In the genomic region with DNA sequence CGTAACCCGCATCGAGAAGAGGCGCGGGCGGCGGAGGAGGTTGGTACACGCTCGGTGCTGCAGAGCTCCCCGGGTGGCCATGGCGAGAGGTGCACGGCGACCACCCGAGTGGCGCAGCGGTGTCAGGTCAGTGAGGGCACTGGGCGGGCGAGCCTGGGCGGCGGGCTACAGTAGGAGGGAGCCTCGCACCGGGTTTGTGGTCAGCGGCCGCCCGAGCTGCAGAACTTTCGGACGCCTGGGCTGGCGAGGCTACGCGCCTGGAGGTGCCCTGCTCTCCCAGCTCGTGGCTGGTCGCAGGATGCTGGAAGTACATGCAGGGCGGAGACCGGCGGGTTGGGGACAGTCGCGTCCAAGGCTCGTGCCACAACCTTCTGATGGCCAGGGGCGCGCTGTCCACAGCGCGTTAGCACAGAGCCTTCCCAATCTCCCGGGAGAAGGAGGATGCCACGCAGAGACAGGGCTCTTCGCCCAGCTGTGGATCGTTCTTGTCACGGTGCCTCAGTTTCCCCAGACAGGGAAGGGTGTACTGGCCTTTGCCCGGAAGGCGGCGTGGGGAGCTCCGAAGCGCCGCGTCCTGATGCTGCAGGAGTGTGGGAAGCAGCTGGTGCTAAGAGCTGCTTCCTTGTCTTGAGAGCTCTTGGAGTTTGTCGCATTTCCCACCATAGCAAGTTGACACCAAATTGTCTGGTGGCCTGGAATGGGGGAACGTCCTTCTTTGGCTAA, we compare ENCODE assay signal across 8 mouse cellular contexts. TPM values are rescaled to one million over a fixed set of nuclear protein-coding genes. Genes with fewer than 3 reads are reported as not detected.
DNase-seq lines count a peak whose midpoint lies in the region; ATAC-seq and TF ChIP-seq lines count a peak whose summit lies in the region.

No protein-coding gene starts in this region.

- peak overlapping the region; percentile 96 for H3K4me2 ChIP-seq in embryonic facial prominence, embryonic 14.5 days (ENCODE audit: low read depth, low read length)
- H3K4me2 ChIP-seq in intestine, postnatal 0 days (replicated peaks; ENCODE audit: low read depth), result peak overlapping the region; percentile 98

- no peaks in the 10 kb centered on the region for H3K9me3 ChIP-seq in ES-E14 (ENCODE audit: control insufficient read depth, insufficient read depth, low read depth, low read length)
- no peaks in the 10 kb centered on the region for H3K9me3 ChIP-seq in embryonic facial prominence, embryonic 14.5 days (ENCODE audit: control insufficient read depth, low read length)
- H3K9me3 ChIP-seq in intestine, postnatal 0 days (ENCODE audit: control insufficient read depth), result no peaks in the 10 kb centered on the region

- H3K27me3 ChIP-seq in kidney, adult 2 months (replicated peaks; ENCODE audit: control insufficient read depth, insufficient read depth, low read length), result no peaks in the 10 kb centered on the region
- 0 out of 2 replicates have a peak, but pooled peaks cover 4% of the 10 kb centered on the region for H3K27me3 ChIP-seq in embryonic facial prominence, embryonic 14.5 days (replicated peaks; ENCODE audit: control insufficient read depth, insufficient read depth, low read length)
- peaks cover 9% of the 10 kb centered on the region; the same call in 1 of the 2 replicates for H3K27me3 ChIP-seq in intestine, postnatal 0 days (replicated peaks; ENCODE audit: control insufficient read depth, insufficient read depth, low read length)

- in situ Hi-C loops in ES-E14 (cut with MboI; ENCODE audit: low sequenced_read_pairs in 2 of 2, unreplicated experiment in 2 of 2), result loop anchor here in 1 of 2 experiments (25.0 kb wide), 1 partner anchor 229 kb away; no protein-coding TSS in a partner anchor

- under 1% methylated on average over 56 of the region's 56 CpGs for WGBS in kidney, adult 2 months
- WGBS in embryonic facial prominence, embryonic 14.5 days, result under 1% methylated on average over 34 of the region's 56 CpGs
- WGBS in intestine, postnatal 0 days, result 0% methylated on average over 55 of the region's 56 CpGs

- TF ChIP-seq POLR2A in kidney, adult 2 months (IDR thresholded peaks at IDR 0.05; ENCODE audit: low read depth, low read length), result no peak

- no peaks in the 10 kb centered on the region for H3K36me3 ChIP-seq in kidney, adult 2 months (ENCODE audit: control insufficient read depth, insufficient read depth, low read length)
- no peaks in the 10 kb centered on the region for H3K36me3 ChIP-seq in ES-E14 (ENCODE audit: control insufficient read depth, insufficient read depth, low read length, poor library complexity, severe bottlenecking)
- H3K36me3 ChIP-seq in embryonic facial prominence, embryonic 14.5 days (ENCODE audit: control insufficient read depth, insufficient read depth, low read length), result no peaks in the 10 kb centered on the region
- H3K36me3 ChIP-seq in intestine, postnatal 0 days (ENCODE audit: control insufficient read depth, insufficient read depth), result no peaks in the 10 kb centered on the region

- no peak; the same call in 1 of the 2 replicates for TF ChIP-seq CTCF in kidney, adult 2 months (conservative IDR thresholded peaks at IDR 0.05; ENCODE audit: insufficient read depth, insufficient read length, low read depth, low read length)
- TF ChIP-seq CTCF in intestine, postnatal 0 days (IDR thresholded peaks at IDR 0.05; ENCODE audit: low read depth), result peak; percentile 50

- peak; percentile 56 for DNase-seq in kidney, adult 2 months
- no peak for DNase-seq in kidney, postnatal 10 days
- no peak for DNase-seq in ES-E14 (ENCODE audit: low read depth, low spot score)
- peak; percentile 43 for DNase-seq in embryonic facial prominence, embryonic 14.5 days (ENCODE audit: low spot score)
- DNase-seq in lung, postnatal 25 days (ENCODE audit: low spot score), result peak; percentile 5
- DNase-seq in testis, postnatal 14 days (ENCODE audit: low spot score), result peak; percentile 8

- no peak; the same call in 1 of the 2 replicates for ATAC-seq in embryonic facial prominence, embryonic 14.5 days (ENCODE audit: low read depth)
- no peak for ATAC-seq in intestine, postnatal 0 days
- ATAC-seq in activated CD4-positive, CD25-positive, alpha-beta regulatory T cell, adult 4 months, result no peak

- peak overlapping the region; percentile 94 for H3K4me3 ChIP-seq in kidney, adult 2 months (ENCODE audit: insufficient read depth, low read depth, low read length)
- H3K4me3 ChIP-seq in ES-E14 (ENCODE audit: insufficient read depth in 1 of 2, low read depth in 1 of 2, low read length in 2 of 2, poor library complexity in 1 of 2, severe bottlenecking in 1 of 2), result peak overlapping the region; percentile 66 to 71
- H3K4me3 ChIP-seq in embryonic facial prominence, embryonic 14.5 days (ENCODE audit: low read depth, low read length), result peak overlapping the region; percentile 66
- peak overlapping the region; percentile 68 for H3K4me3 ChIP-seq in intestine, postnatal 0 days (ENCODE audit: low read depth, low read length)

- H3K27ac ChIP-seq in kidney, adult 2 months (ENCODE audit: insufficient read depth, low read depth, low read length), result peak overlapping the region; percentile 75
- no peak overlapping the region for H3K27ac ChIP-seq in ES-E14 (ENCODE audit: insufficient read depth, low read depth, low read length, poor library complexity, severe bottlenecking)
- no peak overlapping the region for H3K27ac ChIP-seq in embryonic facial prominence, embryonic 14.5 days (replicated peaks; ENCODE audit: low read depth, low read length)
- no peak overlapping the region for H3K27ac ChIP-seq in intestine, postnatal 0 days (ENCODE audit: low read depth, low read length)

- H3K4me1 ChIP-seq in kidney, adult 2 months (ENCODE audit: control insufficient read depth, insufficient read depth, low read length), result peaks cover 7% of the 10 kb centered on the region; the same call in 1 of the 2 replicates
- H3K4me1 ChIP-seq in ES-E14 (ENCODE audit: control insufficient read depth in 2 of 2, insufficient read depth in 2 of 2, low read length in 2 of 2, poor library complexity in 1 of 2), result peaks cover 0 to 5% of the 10 kb centered on the region in 2 experiments; a peak in 1 of 4 replicates
- H3K4me1 ChIP-seq in embryonic facial prominence, embryonic 14.5 days (ENCODE audit: control insufficient read depth, insufficient read depth, low read length), result peaks cover 4% of the 10 kb centered on the region; the same call in 1 of the 2 replicates
- H3K4me1 ChIP-seq in intestine, postnatal 0 days (replicated peaks; ENCODE audit: control insufficient read depth, insufficient read depth, low read length), result peaks cover 3% of the 10 kb centered on the region; the same call in 1 of the 2 replicates

- H3K9ac ChIP-seq in ES-E14 (ENCODE audit: insufficient read depth, low read depth, low read length, poor library complexity, severe bottlenecking), result peak overlapping the region; percentile 52
- H3K9ac ChIP-seq in embryonic facial prominence, embryonic 14.5 days (ENCODE audit: low read depth, low read length), result peak overlapping the region; percentile 70
- H3K9ac ChIP-seq in intestine, postnatal 0 days (ENCODE audit: low read depth, low read length), result peak overlapping the region; percentile 58; the same call in 1 of the 2 replicates

TF ChIP-seq in ES-E14, 5 proteins besides CTCF, POLR2A, EP300 and RAD21:
- TF ChIP-seq HCFC1 (IDR thresholded peaks at IDR 0.05; ENCODE audit: borderline replicate concordance, insufficient read depth, low read length) (no peak), MAFK (IDR thresholded peaks at IDR 0.05; ENCODE audit: insufficient read depth, low read depth, low read length) (no peak), ZNF384 (IDR thresholded peaks at IDR 0.05; ENCODE audit: low read depth, low read length) (no peak), ZC3H11A (IDR thresholded peaks at IDR 0.05; ENCODE audit: borderline replicate concordance, low read depth, low read length) (no peak), CHD2 (IDR thresholded peaks at IDR 0.05; ENCODE audit: low read depth, low read length) (no peak)

RNA-seq across cellular contexts. Expression of gene Mfap3l, which starts 0.5 kb away (rescaled TPM):
- 18.7 and 21.3 TPM in 2 replicates for polyA plus RNA-seq in kidney, adult 2 months (2012; rRNA removed)
- 7.0 and 9.1 TPM in 2 replicates for total RNA-seq in ES-E14 (2012; rRNA removed)
- polyA plus RNA-seq in embryonic facial prominence, embryonic 14.5 days (2014; fragmentation: Nextera tagmentation; extraction: Ambion mirVana), result 3.1 and 3.6 TPM in 2 replicates
- polyA plus RNA-seq in intestine, postnatal 0 days (2015; fragmentation: Nextera tagmentation; extraction: Ambion mirVana), result 0.99 and 1.1 TPM in 2 replicates
- not detected for polyA plus RNA-seq in activated CD4-positive, CD25-positive, alpha-beta regulatory T cell, adult 4 months (2017; shearing (Covaris generic))

Comparison
In these comparisons a context has a peak if more than half of its experiments do, and no peak if none do; other contexts are left out.
1. DNase-seq: peak in kidney, adult 2 months (single experiment), embryonic facial prominence, embryonic 14.5 days (single experiment), lung, postnatal 25 days (single experiment) and testis, postnatal 14 days (single experiment); none in kidney, postnatal 10 days (single experiment) and ES-E14 (single experiment).
2. Peak in every context shown above with its lines, with median percentiles within 50 percentile points of each other: H3K4me3 ChIP-seq and H3K9ac ChIP-seq.